Mouse (Mus musculus): Measurements from ENCODE around the gene Ninj1. TPM values are rescaled to one million over a fixed set of nuclear protein-coding genes. Genes with fewer than 3 reads are reported as not detected.

The Ninj1 gene
- total and polyA plus RNA-seq, 2 experiments from 2014 or later = 50.0 to 54.4 TPM

DNA sequence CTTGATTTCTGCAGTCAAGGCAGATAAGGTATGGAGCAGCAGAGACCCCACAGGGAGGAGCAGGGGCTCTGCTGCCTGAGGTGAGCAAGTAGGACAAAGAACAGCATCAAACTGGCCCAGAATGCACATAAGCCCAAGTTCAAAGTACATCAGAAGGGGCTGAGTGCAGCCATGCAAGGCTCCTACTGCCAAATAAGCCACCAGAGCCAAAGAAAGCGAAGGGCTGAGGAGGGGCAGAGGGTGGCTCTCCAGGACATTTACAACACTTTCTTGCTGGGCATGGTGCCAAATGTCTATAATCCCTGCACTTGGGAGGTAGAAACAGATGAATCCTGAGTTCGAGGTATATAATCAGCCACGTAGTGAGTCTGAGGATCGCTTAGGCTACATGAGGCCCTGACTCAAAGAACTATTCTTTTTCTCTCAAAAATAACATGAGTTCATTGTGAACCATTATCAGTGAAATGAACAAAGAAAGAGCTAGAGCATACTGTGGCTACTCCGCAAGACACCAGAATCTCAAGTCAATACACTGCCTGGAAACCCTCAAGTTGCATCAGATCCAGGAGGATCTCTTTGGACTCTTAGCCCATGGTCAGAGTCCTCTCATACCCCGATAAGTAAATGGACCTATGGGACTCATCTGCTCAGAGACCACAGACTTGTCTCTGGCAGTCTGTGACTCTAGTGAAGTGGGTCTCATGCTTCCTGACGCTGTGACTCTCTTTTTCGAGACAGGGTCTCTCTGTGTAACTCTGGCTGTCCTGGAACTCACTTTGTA, 46.7 kb downstream of the Ninj1 start:
- peak; percentile 21 for DNase-seq (ENCODE audit: low spot score)
- Histone ChIP-seq H3K27ac (no peak overlapping the region), H3K4me3 (ENCODE audit: low read length) (no peak overlapping the region), H3K9me3 (ENCODE audit: low read length) (no peaks in the 10 kb centered on the region), H3K4me2 (ENCODE audit: low read depth, low read length) (no peak overlapping the region), H3K9ac (replicated peaks; ENCODE audit: low read length) (no peak overlapping the region), H3K4me1 (ENCODE audit: insufficient read depth, low read length) (no peaks in the 10 kb centered on the region), H3K36me3 (ENCODE audit: insufficient read depth, low read length) (no peaks in the 10 kb centered on the region), H3K27me3 (ENCODE audit: insufficient read depth, low read length) (no peaks in the 10 kb centered on the region)
- WGBS = 84% methylated on average over 8 of the region's 8 CpGs
- ATAC-seq = no peak
- no peak for TF ChIP-seq CTCF (IDR thresholded peaks at IDR 0.05; ENCODE audit: low read depth)

DNA sequence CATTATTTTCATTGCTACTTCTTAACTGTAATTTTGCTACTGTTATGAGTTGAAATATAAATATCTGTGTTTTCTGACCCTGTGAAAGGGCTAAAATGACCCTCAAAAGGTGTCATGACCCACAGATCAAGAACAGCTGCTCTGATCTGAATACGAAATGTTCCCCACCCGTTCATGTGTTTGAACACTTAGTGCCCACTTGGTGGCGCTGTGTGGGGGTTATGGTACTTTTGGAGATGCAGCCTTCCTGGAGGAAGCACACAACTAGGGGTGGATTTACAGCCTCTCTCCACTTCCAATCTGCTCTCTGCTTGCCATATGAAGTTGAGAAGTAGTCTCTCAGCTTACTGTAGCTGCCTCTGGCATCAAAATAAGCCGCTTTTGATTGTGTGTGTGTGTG, 47.4 kb downstream of the Ninj1 start:
- 93% methylated on average over 4 of the region's 4 CpGs for WGBS
- Histone ChIP-seq H3K27me3 (ENCODE audit: insufficient read depth, low read length) (no peaks in the 10 kb centered on the region), H3K4me2 (ENCODE audit: low read depth, low read length) (no peak overlapping the region), H3K4me1 (ENCODE audit: insufficient read depth, low read length) (no peaks in the 10 kb centered on the region), H3K9me3 (ENCODE audit: low read length) (no peaks in the 10 kb centered on the region), H3K9ac (replicated peaks; ENCODE audit: low read length) (no peak overlapping the region), H3K4me3 (ENCODE audit: low read length) (no peak overlapping the region), H3K36me3 (ENCODE audit: insufficient read depth, low read length) (no peaks in the 10 kb centered on the region), H3K27ac (no peak overlapping the region)
- 0 out of 2 replicates have a peak, but pooled peaks have one; percentile 16 for TF ChIP-seq CTCF (IDR thresholded peaks at IDR 0.05; ENCODE audit: low read depth)
- DNase-seq (ENCODE audit: low spot score) (no peak), ATAC-seq (no peak)

DNA sequence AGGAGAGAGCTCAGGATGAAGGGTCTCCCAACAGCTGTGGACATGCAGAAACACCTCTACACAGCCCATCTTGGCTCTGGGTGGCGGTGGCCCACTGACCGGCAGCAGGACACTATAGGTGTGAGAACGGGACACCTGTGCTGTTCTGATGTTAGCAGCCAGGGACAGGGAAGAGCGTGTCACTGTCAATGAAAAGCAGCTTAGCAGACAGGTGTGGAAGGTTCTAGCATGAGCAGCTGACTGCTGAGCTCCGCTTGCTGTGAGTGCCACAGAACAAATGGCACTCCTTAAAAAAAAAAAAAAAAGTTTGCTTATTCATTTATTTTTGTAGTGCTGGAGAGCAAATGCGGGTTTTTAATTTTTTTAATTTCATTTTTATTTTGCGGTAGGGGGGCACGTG, 50.3 kb downstream of the Ninj1 start:
- Histone ChIP-seq H3K9me3 (ENCODE audit: low read length) (no peaks in the 10 kb centered on the region), H3K27me3 (ENCODE audit: insufficient read depth, low read length) (no peaks in the 10 kb centered on the region), H3K27ac (no peak overlapping the region), H3K4me2 (ENCODE audit: low read depth, low read length) (no peak overlapping the region), H3K4me1 (ENCODE audit: insufficient read depth, low read length) (no peaks in the 10 kb centered on the region), H3K4me3 (ENCODE audit: low read length) (no peak overlapping the region), H3K36me3 (ENCODE audit: insufficient read depth, low read length) (no peaks in the 10 kb centered on the region), H3K9ac (replicated peaks; ENCODE audit: low read length) (no peak overlapping the region)
- WGBS = 91% methylated on average over 8 of the region's 8 CpGs
- ATAC-seq (no peak), DNase-seq (ENCODE audit: low spot score) (no peak)
- no peak for TF ChIP-seq CTCF (IDR thresholded peaks at IDR 0.05; ENCODE audit: low read depth)

DNA sequence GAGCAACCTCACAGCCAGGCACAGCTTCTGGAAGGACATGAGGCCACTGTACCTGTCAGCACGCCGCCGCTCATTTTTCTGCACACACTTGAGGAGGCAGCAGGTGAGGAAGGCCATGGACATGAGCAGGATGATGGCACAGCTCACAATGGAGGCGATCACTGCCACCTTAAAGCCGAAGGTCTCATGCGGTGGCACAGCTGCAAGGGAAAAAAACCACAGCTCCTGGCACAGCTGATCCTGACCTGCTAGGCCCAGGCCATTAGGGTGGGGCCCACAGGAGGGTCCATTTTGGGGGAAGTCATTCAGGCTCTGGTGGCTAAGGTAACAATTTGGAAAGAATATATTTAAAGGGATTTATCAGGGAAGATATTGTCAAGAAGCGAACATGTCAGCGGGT, 51.5 kb downstream of the Ninj1 start:
- 89% methylated on average over 8 of the region's 8 CpGs for WGBS
- TF ChIP-seq CTCF (IDR thresholded peaks at IDR 0.05; ENCODE audit: low read depth) = no peak

DNA sequence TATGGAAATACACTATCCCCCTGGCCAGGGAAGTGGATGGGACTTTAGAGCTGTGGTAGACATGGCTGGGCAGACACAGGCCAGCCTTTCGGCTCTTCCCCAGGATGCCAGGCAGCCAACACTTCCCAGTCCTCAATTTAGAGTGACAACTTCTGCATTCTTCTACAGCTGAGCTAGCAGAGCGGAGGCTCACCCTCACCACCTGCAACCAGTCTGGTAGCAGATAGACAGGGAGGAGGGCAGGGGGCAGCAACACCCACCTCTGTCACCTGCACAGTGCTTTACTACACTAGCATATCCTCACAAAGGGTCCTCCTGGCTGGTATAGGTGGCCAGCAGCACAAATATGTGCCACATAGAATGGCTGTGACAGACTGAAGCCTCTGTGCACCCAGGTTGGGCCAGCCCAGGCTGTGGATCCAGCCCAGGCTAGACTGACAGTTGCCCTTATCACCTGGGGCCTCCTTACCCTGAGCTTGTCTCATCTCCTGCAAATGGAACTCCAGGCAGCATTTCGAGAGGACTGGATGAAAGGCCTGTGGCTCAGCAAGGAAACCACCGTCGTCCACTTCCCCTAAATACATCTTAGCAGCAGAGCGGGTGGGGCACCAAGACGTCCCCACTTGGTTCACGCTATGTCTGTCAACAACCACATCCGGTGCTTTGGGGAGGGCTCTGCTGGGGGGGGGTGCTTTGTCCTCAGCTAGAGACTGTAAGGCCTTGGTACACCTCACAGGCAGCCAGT, 55.2 kb downstream of the Ninj1 start:
- no peak for TF ChIP-seq CTCF (IDR thresholded peaks at IDR 0.05; ENCODE audit: low read depth)
- H3K4me3 ChIP-seq (ENCODE audit: low read length) = no peak overlapping the region
- H3K27me3 ChIP-seq (ENCODE audit: insufficient read depth, low read length) = peaks cover 7% of the 10 kb centered on the region; the same call in 1 of the 2 replicates
- no peak overlapping the region for H3K9ac ChIP-seq (replicated peaks; ENCODE audit: low read length)
- ATAC-seq (no peak), DNase-seq (ENCODE audit: low spot score) (no peak)
- no peaks in the 10 kb centered on the region for H3K36me3 ChIP-seq (ENCODE audit: insufficient read depth, low read length)
- 77% methylated on average over 9 of the region's 9 CpGs for WGBS
- H3K27ac ChIP-seq = no peak overlapping the region
- no peak overlapping the region for H3K4me2 ChIP-seq (ENCODE audit: low read depth, low read length)
- H3K4me1 ChIP-seq (ENCODE audit: insufficient read depth, low read length) = no peaks in the 10 kb centered on the region
- H3K9me3 ChIP-seq (ENCODE audit: low read length) = no peaks in the 10 kb centered on the region

More for the DNA sequence above, 51.5 kb downstream of the Ninj1 start:
- Histone ChIP-seq H3K4me3 (ENCODE audit: low read length) (no peak overlapping the region), H3K9me3 (ENCODE audit: low read length) (no peaks in the 10 kb centered on the region), H3K9ac (replicated peaks; ENCODE audit: low read length) (no peak overlapping the region), H3K27ac (no peak overlapping the region), H3K4me1 (ENCODE audit: insufficient read depth, low read length) (no peaks in the 10 kb centered on the region), H3K4me2 (ENCODE audit: low read depth, low read length) (no peak overlapping the region), H3K27me3 (ENCODE audit: insufficient read depth, low read length) (no peaks in the 10 kb centered on the region), H3K36me3 (ENCODE audit: insufficient read depth, low read length) (no peaks in the 10 kb centered on the region)
- DNase-seq (ENCODE audit: low spot score) (no peak), ATAC-seq (no peak)

DNA sequence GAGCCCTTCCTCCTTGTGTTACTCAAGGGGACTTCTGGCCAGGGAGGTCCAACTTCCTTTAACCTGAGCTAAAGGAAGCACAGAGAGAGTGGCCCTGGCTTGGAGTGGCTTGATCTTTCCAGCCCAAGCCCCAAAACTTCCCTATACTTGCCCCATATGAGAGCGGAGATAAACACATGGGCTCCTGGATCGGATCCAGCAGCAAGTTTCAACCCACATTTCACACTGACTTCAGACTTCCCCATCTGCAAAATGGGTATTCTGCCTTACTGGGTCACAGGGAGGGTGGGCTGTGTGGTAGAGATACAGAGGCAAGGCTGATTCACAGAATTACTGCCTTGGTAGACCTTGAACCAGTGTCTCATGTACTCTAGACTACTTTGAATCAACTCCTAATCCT, 56.2 kb downstream of the Ninj1 start:
- no peak for ATAC-seq
- no peak for DNase-seq (ENCODE audit: low spot score)
- 86% methylated on average over 2 of the region's 2 CpGs for WGBS
- H3K27ac ChIP-seq = no peak overlapping the region
- H3K9me3 ChIP-seq (ENCODE audit: low read length) = no peaks in the 10 kb centered on the region
- H3K27me3 ChIP-seq (ENCODE audit: insufficient read depth, low read length) = peaks cover 7% of the 10 kb centered on the region
- TF ChIP-seq CTCF (IDR thresholded peaks at IDR 0.05; ENCODE audit: low read depth) = no peak
- H3K4me2 ChIP-seq (ENCODE audit: low read depth, low read length) = no peak overlapping the region
- H3K4me1 ChIP-seq (ENCODE audit: insufficient read depth, low read length) = no peaks in the 10 kb centered on the region
- H3K36me3 ChIP-seq (ENCODE audit: insufficient read depth, low read length) = no peaks in the 10 kb centered on the region
- H3K9ac ChIP-seq (replicated peaks; ENCODE audit: low read length) = no peak overlapping the region
- H3K4me3 ChIP-seq (ENCODE audit: low read length) = no peak overlapping the region

DNA sequence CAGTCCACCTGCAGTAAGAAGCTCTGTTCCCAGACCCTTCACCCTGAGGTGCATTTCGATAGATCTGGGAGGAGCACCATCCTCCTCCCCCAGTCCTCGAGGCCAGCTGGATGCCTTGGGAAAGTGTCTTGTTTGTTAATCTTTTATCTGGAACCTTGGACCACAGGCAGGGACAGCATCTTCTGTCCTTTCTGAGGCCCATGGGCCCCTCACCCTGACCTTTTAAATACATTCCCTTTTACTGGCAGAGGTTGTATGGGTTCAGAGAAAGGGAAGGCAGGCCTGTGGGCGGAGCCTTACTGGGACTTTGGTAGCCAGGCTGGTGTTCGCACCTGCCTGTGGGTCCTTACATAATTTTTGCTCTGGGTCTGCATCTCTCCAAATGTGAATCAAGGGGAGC, 58.0 kb downstream of the Ninj1 start:
- no peak overlapping the region for H3K9ac ChIP-seq (replicated peaks; ENCODE audit: low read length)
- no peaks in the 10 kb centered on the region for H3K36me3 ChIP-seq (ENCODE audit: insufficient read depth, low read length)
- 53% methylated on average over 4 of the region's 4 CpGs for WGBS
- no peak overlapping the region for H3K4me3 ChIP-seq (ENCODE audit: low read length)
- no peak overlapping the region for H3K4me2 ChIP-seq (ENCODE audit: low read depth, low read length)
- no peak for TF ChIP-seq CTCF (IDR thresholded peaks at IDR 0.05; ENCODE audit: low read depth)
- H3K27ac ChIP-seq = no peak overlapping the region
- H3K27me3 ChIP-seq (ENCODE audit: insufficient read depth, low read length) = peaks cover 7% of the 10 kb centered on the region
- no peak for DNase-seq (ENCODE audit: low spot score)
- H3K4me1 ChIP-seq (ENCODE audit: insufficient read depth, low read length) = no peaks in the 10 kb centered on the region
- H3K9me3 ChIP-seq (ENCODE audit: low read length) = no peaks in the 10 kb centered on the region
- no peak for ATAC-seq

Other genes starting within 250 kb of the Ninj1 start
- gene Fam120a, start 219.5 kb upstream of the Ninj1 start, total RNA-seq (2014; rRNA removed) = 68.3 and 76.3 TPM in 2 replicates
- 10.3 and 11.1 TPM in 2 replicates for gene Fam120a, start 219.5 kb upstream of the Ninj1 start, polyA plus RNA-seq (2015; fragmentation: Nextera tagmentation; extraction: Ambion mirVana)
- 63.8 and 68.9 TPM in 2 replicates for gene Wnk2, start 39.5 kb upstream of the Ninj1 start, total RNA-seq (2014; rRNA removed)
- 14.5 and 15.1 TPM in 2 replicates for gene Wnk2, start 39.5 kb upstream of the Ninj1 start, polyA plus RNA-seq (2015; fragmentation: Nextera tagmentation; extraction: Ambion mirVana)
- gene Card19, start 28.6 kb downstream of the Ninj1 start, total RNA-seq (2014; rRNA removed) = 18.4 and 34.8 TPM in 2 replicates
- 49.6 and 50.8 TPM in 2 replicates for gene Card19, start 28.6 kb downstream of the Ninj1 start, polyA plus RNA-seq (2015; fragmentation: Nextera tagmentation; extraction: Ambion mirVana)
- gene Susd3, start 61.2 kb downstream of the Ninj1 start, total RNA-seq (2014; rRNA removed) = 2.0 TPM in 1 of 2 replicates, not detected in the other
- gene Susd3, start 61.2 kb downstream of the Ninj1 start, polyA plus RNA-seq (2015; fragmentation: Nextera tagmentation; extraction: Ambion mirVana) = 0.93 and 1.2 TPM in 2 replicates
- 6.3 and 8.4 TPM in 2 replicates for gene Fgd3, start 132.8 kb downstream of the Ninj1 start, total RNA-seq (2014; rRNA removed)
- 1.6 TPM in 2 replicates for gene Fgd3, start 132.8 kb downstream of the Ninj1 start, polyA plus RNA-seq (2015; fragmentation: Nextera tagmentation; extraction: Ambion mirVana)
- gene Bicd2, start 154.1 kb downstream of the Ninj1 start, total RNA-seq (2014; rRNA removed) = 48.2 and 51.2 TPM in 2 replicates
- 23.3 and 25.1 TPM in 2 replicates for gene Bicd2, start 154.1 kb downstream of the Ninj1 start, polyA plus RNA-seq (2015; fragmentation: Nextera tagmentation; extraction: Ambion mirVana)
- 9.2 and 11.9 TPM in 2 replicates for gene Ippk, start 233.8 kb downstream of the Ninj1 start, total RNA-seq (2014; rRNA removed)
- gene Ippk, start 233.8 kb downstream of the Ninj1 start, polyA plus RNA-seq (2015; fragmentation: Nextera tagmentation; extraction: Ambion mirVana) = 10.2 and 10.8 TPM in 2 replicates